Mouse (Mus musculus): ENCODE results near the gene Iqsec1. TPM values are rescaled to one million over a fixed set of nuclear protein-coding genes. Genes with fewer than 3 reads are reported as not detected.

Gene Iqsec1
- polyA plus RNA-seq, 1 experiment = 230 TPM

DNA sequence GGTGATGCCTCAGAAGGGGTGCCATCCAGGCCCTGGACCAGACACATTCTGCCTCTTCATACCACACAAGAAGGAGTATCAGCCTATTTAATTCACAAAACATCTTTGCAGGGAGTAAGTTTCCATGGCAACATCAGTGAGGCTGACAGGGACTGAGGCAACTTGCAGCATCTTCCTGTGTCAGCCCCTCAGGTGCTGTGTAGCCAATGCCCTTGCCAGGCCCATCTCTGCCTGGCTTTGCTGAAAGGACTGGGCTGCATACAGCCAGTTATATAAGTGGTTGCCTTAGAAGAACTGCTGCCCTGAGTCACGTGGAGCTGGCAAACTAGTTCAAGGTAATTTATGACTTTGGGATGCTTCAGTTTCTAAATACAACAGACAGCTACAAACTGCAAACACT is 140.4 kb downstream of the Iqsec1 start:
- Histone ChIP-seq H3K4me1 (ENCODE audit: control insufficient read depth, insufficient read depth, insufficient read length) (no peaks in the 10 kb centered on the region), H3K27ac (ENCODE audit: insufficient read depth, low read length) (no peak overlapping the region), H3K27me3 (ENCODE audit: control insufficient read depth, insufficient read depth, low read length) (no peaks in the 10 kb centered on the region), H3K36me3 (ENCODE audit: control insufficient read depth, insufficient read depth, low read length) (no peaks in the 10 kb centered on the region), H3K4me3 (ENCODE audit: extremely low read depth, insufficient read depth, insufficient read length) (no peak overlapping the region)
- no peak for TF ChIP-seq POLR2A (IDR thresholded peaks at IDR 0.05; ENCODE audit: low read depth, low read length)
- TF ChIP-seq CTCF (IDR thresholded peaks at IDR 0.05; ENCODE audit: extremely low read depth, insufficient read depth, insufficient read length, insufficient replicate concordance) = no peak
- WGBS = 29% methylated on average over 1 of the region's 1 CpGs
- no peak for DNase-seq (ENCODE audit: low read depth in 1 of 2, low spot score in 2 of 2)

GRCm38 (mm10) chr6:90847523-90847922 is 141.0 kb downstream of the Iqsec1 start:
- TF ChIP-seq POLR2A (IDR thresholded peaks at IDR 0.05; ENCODE audit: low read depth, low read length) (no peak), CTCF (IDR thresholded peaks at IDR 0.05; ENCODE audit: extremely low read depth, insufficient read depth, insufficient read length, insufficient replicate concordance) (no peak)
- no peaks in the 10 kb centered on the region for H3K27me3 ChIP-seq (ENCODE audit: control insufficient read depth, insufficient read depth, low read length)
- WGBS = 53% methylated on average over 2 of the region's 2 CpGs
- no peaks in the 10 kb centered on the region for H3K4me1 ChIP-seq (ENCODE audit: control insufficient read depth, insufficient read depth, insufficient read length)
- no peak overlapping the region for H3K27ac ChIP-seq (ENCODE audit: insufficient read depth, low read length)
- H3K36me3 ChIP-seq (ENCODE audit: control insufficient read depth, insufficient read depth, low read length) = no peaks in the 10 kb centered on the region
- DNase-seq (ENCODE audit: low read depth in 1 of 2, low spot score in 2 of 2) = no peak
- no peak overlapping the region for H3K4me3 ChIP-seq (ENCODE audit: extremely low read depth, insufficient read depth, insufficient read length)

DNA sequence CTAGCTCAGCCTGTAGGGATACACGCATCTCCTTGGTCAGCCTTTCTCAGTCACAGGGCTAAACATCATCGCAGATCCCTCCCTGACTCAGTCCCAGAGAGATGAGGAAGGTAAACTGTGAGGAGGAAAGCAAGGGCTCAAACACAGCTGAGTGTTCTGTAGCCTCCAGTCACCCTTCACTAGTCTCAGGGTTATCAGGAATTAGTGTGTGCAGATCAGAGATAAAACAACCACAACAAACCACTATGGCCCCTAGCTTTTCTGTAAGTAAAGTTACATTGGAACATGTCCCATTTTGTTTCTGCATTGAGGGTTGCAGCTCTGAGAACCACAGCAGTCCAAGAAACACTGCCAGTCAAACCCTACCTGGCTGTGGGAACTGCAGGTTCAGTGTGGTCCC is 148.5 kb downstream of the Iqsec1 start:
- no peaks in the 10 kb centered on the region for H3K4me1 ChIP-seq (ENCODE audit: control insufficient read depth, insufficient read depth, insufficient read length)
- no peak for TF ChIP-seq CTCF (IDR thresholded peaks at IDR 0.05; ENCODE audit: extremely low read depth, insufficient read depth, insufficient read length, insufficient replicate concordance)
- TF ChIP-seq POLR2A (IDR thresholded peaks at IDR 0.05; ENCODE audit: low read depth, low read length) = no peak
- WGBS = 71% methylated on average over 2 of the region's 2 CpGs

DNA sequence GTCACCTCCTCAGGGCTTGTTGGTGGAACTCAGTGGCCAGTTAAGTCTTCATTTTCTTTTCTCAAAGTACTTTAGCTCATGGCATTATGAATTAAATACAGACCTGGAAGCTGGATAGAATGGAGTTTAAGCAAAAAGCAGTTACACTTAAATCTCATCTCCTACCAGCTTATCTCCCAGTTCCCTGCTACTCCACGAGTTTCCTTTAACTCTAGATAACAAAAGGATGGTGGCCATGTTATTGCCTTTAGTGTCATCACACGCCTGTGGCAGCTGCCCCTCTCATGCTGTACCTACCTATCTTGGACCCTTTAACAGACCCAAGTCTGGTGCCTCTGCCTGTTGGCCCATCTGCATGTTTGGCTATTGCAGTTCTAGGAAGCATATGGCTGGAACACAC is 151.7 kb downstream of the Iqsec1 start:
- no peak for DNase-seq (ENCODE audit: low read depth in 1 of 2, low spot score in 2 of 2)
- no peak overlapping the region for H3K4me3 ChIP-seq (ENCODE audit: extremely low read depth, insufficient read depth, insufficient read length)
- TF ChIP-seq CTCF (IDR thresholded peaks at IDR 0.05; ENCODE audit: extremely low read depth, insufficient read depth, insufficient read length, insufficient replicate concordance) = no peak
- no peak for TF ChIP-seq POLR2A (IDR thresholded peaks at IDR 0.05; ENCODE audit: low read depth, low read length)
- H3K4me1 ChIP-seq (ENCODE audit: control insufficient read depth, insufficient read depth, insufficient read length) = no peaks in the 10 kb centered on the region
- no peaks in the 10 kb centered on the region for H3K27me3 ChIP-seq (ENCODE audit: control insufficient read depth, insufficient read depth, low read length)
- H3K27ac ChIP-seq (ENCODE audit: insufficient read depth, low read length) = no peak overlapping the region
- WGBS = 51% methylated on average over 2 of the region's 2 CpGs
- H3K36me3 ChIP-seq (ENCODE audit: control insufficient read depth, insufficient read depth, low read length) = no peaks in the 10 kb centered on the region

More for the DNA sequence above, 148.5 kb downstream of the Iqsec1 start:
- Histone ChIP-seq H3K36me3 (ENCODE audit: control insufficient read depth, insufficient read depth, low read length) (no peaks in the 10 kb centered on the region), H3K27me3 (ENCODE audit: control insufficient read depth, insufficient read depth, low read length) (no peaks in the 10 kb centered on the region), H3K27ac (ENCODE audit: insufficient read depth, low read length) (no peak overlapping the region), H3K4me3 (ENCODE audit: extremely low read depth, insufficient read depth, insufficient read length) (no peak overlapping the region)
- DNase-seq (ENCODE audit: low read depth in 1 of 2, low spot score in 2 of 2) = no peak

GRCm38 (mm10) chr6:90829536-90829935 is 158.9 kb downstream of the Iqsec1 start:
- Histone ChIP-seq H3K4me3 (ENCODE audit: extremely low read depth, insufficient read depth, insufficient read length) (no peak overlapping the region), H3K27me3 (ENCODE audit: control insufficient read depth, insufficient read depth, low read length) (no peaks in the 10 kb centered on the region), H3K4me1 (ENCODE audit: control insufficient read depth, insufficient read depth, insufficient read length) (peaks cover 2% of the 10 kb centered on the region; the same call in 1 of the 2 replicates), H3K36me3 (ENCODE audit: control insufficient read depth, insufficient read depth, low read length) (no peaks in the 10 kb centered on the region), H3K27ac (ENCODE audit: insufficient read depth, low read length) (no peak overlapping the region)
- 84% methylated on average over 6 of the region's 6 CpGs for WGBS
- TF ChIP-seq POLR2A (IDR thresholded peaks at IDR 0.05; ENCODE audit: low read depth, low read length) (no peak), CTCF (IDR thresholded peaks at IDR 0.05; ENCODE audit: extremely low read depth, insufficient read depth, insufficient read length, insufficient replicate concordance) (no peak)
- DNase-seq (ENCODE audit: low read depth in 1 of 2, low spot score in 2 of 2) = no peak

DNA sequence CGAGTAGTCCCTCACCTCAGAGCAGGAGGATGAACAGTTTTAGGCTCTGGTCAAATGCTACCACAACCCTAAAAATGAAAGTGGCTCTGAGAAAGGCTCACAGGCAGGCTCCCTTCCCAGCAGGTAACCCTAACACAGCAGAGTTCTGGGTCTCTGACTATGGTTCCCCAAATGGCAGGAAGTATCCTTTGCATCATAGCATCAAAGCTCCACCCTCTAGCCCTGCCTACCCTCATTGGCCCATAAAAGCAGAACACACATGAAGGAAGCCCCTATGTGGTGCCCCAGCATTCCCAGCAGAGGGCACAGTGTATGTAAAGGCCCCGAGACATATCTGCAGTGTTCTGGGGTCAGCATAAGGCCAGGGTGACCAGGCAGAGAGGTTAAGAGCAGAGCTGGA is 163.4 kb downstream of the Iqsec1 start:
- TF ChIP-seq CTCF (IDR thresholded peaks at IDR 0.05; ENCODE audit: extremely low read depth, insufficient read depth, insufficient read length, insufficient replicate concordance) = peak; percentile 15; the same call in 1 of the 2 replicates
- no peak for TF ChIP-seq POLR2A (IDR thresholded peaks at IDR 0.05; ENCODE audit: low read depth, low read length)
- 23% methylated on average over 2 of the region's 2 CpGs for WGBS
- Histone ChIP-seq H3K27ac (ENCODE audit: insufficient read depth, low read length) (peak overlapping the region; percentile 2; the same call in 1 of the 2 replicates), H3K27me3 (ENCODE audit: control insufficient read depth, insufficient read depth, low read length) (no peaks in the 10 kb centered on the region), H3K4me3 (ENCODE audit: extremely low read depth, insufficient read depth, insufficient read length) (no peak overlapping the region), H3K4me1 (ENCODE audit: control insufficient read depth, insufficient read depth, insufficient read length) (peaks cover 2% of the 10 kb centered on the region; the same call in 1 of the 2 replicates), H3K36me3 (ENCODE audit: control insufficient read depth, insufficient read depth, low read length) (no peaks in the 10 kb centered on the region)
- DNase-seq (ENCODE audit: low read depth in 1 of 2, low spot score in 2 of 2) = peak; percentile 68 to 70

- no peak for DNase-seq (ENCODE audit: low read depth in 1 of 2, low spot score in 2 of 2)
- 50% methylated on average over 4 of the region's 4 CpGs for WGBS
- Histone ChIP-seq H3K27ac (ENCODE audit: insufficient read depth, low read length) (no peak overlapping the region), H3K27me3 (ENCODE audit: control insufficient read depth, insufficient read depth, low read length) (no peaks in the 10 kb centered on the region), H3K36me3 (ENCODE audit: control insufficient read depth, insufficient read depth, low read length) (no peaks in the 10 kb centered on the region), H3K4me1 (ENCODE audit: control insufficient read depth, insufficient read depth, insufficient read length) (peaks cover 2% of the 10 kb centered on the region; the same call in 1 of the 2 replicates), H3K4me3 (ENCODE audit: extremely low read depth, insufficient read depth, insufficient read length) (no peak overlapping the region)
- TF ChIP-seq POLR2A (IDR thresholded peaks at IDR 0.05; ENCODE audit: low read depth, low read length) (no peak), CTCF (IDR thresholded peaks at IDR 0.05; ENCODE audit: extremely low read depth, insufficient read depth, insufficient read length, insufficient replicate concordance) (no peak)
Measured at GRCm38 (mm10) chr6:90823322-90823721, 165.2 kb downstream of the Iqsec1 start.

Measured in spleen, adult 2 months (tissue).